Mouse (Mus musculus) neutrophil, adult 5-6 weeks (primary cell): ENCODE results near the gene Serpine2. TPM values are rescaled to one million over a fixed set of nuclear protein-coding genes. Genes with fewer than 3 reads are reported as not detected.

Experiments
- ATAC-seq: fragments of 151-379, 151-347 bp; 2 replicates; pipeline ENCODE4 v1.8.0; 2017; ENCODE audit warnings: mild to moderate bottlenecking, moderate TSS enrichment; ENCODE audit not compliant: insufficient number of reproducible peaks, poor library complexity, low FRiP score, severe bottlenecking; ENCODE audit errors: extremely low read depth
- total RNA-seq: library from RNA; stranded (forward); fragments of 200-1000 nt; gene quantifications from 2 replicates; pipeline ENCODE4 v1.2.3, GENCODE M21; 2017

The Serpine2 gene
- 1.4 and 3.7 TPM in 2 replicates for total RNA-seq

DNA sequence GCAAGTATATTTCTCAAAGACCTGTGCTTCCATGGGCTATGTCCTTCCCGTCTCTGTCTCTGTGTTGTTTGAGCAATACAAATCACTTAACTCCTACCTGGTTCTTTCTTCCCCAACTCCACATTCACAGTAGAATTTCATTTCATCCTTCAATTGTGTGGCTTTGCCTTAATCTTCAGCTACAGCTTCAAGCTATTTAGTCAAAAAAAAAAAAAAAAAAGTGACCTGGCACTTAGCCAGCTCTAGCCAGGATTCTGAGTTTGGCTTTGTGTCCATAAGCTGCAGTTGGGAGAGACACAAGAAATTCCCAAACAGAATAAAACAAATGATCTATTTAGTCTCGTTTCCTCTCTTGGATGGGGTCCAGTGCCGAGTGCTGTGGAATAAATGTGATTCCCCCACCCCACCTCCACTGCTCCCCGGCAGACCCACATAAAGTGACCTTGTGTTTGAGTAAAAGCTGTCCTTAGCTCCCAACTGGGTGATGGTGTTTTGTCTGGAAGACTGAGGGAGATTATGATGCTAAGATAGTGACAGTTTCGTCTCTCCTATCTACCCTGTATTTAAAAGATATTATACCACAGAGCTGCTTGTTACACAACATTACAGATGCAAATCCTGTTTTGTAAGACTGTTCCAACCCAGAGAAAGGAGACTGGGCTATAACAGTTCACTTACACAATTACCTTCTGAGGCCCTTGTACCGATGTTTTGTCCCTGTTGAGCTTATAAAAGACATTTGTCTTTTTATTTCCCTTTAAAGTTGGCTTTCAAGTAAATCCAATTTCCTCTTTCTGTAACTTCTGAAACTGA is at the start of gene Serpine2:
Gene Serpine2 (minus strand): TSS at position 51 of the 813 bp plus-strand sequence.
- ATAC-seq = no peak

DNA sequence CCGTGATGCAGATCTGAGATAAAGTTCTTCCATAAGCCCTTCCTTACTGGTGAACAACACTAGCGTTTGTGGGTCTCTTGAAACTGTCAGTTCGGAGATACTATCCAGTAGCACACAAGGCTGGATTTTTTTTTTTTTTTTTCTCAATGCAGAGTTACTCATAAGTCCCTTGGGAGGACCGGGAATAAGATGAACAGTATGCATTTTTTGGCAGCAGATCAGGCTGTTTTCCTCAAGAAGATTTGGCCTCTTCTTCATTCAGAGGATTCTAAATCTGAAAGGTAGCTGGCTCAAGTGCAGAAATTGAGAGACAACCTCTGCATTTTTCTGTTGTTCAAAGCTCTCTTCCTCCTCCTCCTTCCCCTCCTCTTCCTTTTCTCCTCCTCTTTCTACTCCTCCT is 46.8 kb upstream of the Serpine2 start:
- no peak for ATAC-seq

DNA sequence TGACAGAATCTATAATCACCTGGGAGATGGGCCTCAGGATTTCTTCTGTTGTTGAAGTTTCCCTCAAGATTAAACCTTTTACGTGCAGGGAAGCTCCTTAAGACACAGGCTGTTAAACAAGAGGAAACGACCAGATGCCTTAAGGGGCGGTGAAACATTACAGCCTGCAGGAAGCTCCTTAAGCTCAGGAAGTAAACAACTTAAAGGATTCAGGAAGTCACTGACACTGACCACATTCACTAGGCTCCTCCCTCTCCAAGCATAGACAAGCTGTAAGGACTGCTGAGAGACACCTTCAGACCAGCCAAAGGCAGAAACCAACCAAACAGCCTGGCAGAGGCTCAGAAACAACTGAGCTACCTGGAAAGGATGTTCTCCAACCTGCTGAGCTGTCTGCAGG is 44.3 kb upstream of the Serpine2 start:
- ATAC-seq = no peak

DNA sequence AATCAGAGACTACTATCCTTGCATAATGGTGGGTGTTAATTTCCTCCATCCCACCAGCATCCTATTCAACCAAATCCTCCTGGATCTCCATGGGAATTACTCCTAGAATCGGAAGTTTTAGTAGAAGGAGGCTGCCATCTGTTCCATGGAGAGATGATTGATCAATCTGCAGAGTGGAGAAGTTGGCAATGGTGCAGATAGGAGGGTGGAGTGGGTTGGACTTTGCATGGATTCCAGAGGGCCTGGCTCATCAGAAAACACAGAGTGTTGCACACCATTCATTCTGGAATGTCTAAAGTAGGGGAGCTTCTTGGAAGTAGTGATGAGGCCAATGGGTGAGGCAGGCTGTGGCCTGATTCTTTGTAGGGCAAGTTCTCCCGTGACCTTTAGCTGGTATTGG is 41.9 kb upstream of the Serpine2 start:
- ATAC-seq = no peak

DNA sequence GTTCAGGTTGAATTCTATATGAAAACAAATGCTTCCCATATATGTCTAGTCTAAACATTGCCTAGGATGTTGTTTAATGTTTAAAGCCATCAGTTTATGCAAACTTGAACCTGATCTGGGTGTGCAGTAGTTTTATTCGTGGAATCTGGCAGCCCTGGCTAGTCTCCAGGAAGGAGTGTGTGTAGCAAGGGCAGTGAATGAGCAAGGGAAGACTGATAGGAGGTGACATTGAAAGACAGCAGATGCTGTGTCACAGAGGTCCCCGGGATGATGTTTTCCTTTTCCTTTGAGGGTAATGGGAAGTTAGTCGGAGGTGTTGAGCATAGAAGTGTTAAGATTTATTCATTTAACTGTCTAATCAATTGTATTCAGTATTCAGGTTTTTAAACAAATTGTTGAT is 21.7 kb upstream of the Serpine2 start:
- ATAC-seq = no peak

DNA sequence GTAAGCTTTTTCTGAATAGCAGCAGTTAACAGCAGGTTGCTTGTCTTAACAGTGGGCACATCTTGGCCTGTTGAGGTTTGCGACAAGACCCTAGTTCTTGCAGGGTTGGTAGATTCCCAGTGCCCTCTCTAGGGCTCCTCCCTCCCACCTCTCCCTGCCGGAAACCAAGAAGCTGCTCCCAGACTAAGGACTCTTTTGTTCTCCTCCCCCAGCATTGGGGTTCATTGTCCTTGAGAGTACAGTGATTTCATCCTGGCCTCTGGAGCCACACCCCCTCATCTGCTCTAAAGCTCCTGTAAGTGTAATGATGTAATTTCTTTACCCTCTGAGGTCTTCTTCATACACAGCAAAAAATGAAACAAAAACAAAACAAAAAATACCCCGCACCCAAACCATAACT is 13.8 kb upstream of the Serpine2 start:
- no peak for ATAC-seq

DNA sequence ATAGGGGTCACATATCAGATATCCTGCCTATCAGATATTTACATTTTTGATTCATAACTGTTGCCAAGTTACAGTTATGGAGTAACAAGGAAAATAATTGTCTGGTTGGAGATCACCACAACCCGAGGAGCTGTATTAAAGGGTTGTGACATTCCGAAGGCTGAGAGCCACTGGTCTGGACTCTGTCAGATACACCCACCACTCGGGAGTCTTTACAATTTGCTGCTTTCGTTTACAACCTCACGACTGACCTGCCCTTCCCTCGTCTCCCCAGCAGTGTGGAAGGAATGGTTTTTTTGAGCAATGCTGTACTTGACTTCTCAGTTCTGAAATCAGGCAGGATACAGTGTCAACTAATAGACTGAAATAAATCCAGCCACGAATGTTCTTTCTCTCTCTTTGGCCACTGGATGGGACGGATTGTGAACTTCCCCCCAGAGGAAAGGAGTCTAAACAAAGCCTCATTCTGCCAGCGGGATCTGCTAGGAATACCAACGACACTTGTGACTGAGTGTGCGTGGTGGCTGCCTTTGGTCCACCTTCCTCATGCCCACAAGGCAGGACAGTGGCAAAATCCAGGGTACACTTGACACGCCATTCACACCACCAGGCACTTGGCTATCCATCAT is 455 bp downstream of the Serpine2 start:
- ATAC-seq = no peak

DNA sequence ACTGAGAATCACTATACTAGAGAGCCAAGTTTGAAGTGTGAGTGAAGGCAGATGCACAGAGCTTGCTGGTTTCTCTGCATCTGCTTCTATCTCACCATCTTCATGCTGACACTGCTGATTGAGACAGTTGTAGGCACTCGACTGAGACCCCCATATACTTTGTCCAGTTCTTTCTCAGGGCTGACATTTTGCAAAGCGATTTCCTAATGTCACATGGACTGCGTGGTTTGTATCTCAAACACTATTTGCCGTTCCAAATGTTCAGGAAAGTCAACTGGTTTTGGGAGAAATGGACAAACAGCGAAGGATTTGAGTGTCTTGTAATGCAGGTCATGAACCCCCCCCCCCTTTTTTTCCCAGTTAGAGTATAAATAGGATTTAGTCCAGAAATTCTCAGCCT is 1.0 kb downstream of the Serpine2 start:
- ATAC-seq = no peak

DNA sequence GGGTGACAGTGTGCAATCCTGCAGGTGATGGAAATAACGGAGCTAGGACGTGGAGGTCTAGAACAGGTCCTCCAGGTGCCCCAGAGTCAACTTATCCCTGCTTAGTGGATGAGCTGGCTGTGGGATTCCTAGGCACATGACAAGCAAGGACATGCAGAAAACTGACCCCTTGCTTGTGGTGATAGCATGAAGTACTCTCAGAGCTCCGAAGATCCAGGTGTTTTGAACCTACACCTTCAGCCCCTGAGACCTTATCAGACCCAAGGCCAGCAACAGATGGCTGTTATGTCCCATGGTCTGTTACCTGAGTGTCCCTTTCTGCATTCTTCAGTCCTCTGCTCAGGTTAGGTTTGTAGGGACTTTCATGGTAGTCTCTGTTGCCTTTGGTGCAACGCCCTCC is 2.0 kb downstream of the Serpine2 start:
- ATAC-seq = no peak

DNA sequence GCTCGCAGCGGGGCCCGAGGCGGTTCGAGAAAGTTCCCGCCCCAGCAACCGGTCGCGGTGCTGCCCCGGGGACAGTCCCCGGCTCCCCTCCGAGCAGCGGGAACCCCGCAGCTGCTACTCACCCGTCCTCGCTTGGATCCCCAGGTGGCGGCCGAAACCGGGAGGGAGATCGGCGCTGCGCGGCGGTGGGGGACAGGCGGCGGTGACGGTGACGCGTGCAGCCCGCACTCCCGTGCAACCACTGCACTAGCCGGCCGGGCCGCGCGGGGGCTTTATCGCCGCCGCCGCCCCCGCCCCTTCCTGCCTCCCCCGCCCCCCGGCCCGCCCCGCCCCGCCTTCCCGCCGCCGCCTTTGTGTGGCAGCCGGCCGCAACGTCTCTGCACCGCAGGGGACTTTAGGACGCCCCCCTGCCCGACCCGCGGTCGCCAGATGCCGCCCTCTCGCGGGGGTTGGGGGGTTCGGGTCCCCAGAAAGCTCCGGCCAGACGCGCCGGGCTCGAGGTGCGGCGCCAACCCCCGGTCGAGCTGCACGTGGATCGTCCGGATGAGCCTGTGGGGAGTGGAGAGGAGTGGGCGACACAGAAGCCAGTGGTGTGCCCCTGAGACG is 2.5 kb downstream of the Serpine2 start:
- no peak for ATAC-seq

DNA sequence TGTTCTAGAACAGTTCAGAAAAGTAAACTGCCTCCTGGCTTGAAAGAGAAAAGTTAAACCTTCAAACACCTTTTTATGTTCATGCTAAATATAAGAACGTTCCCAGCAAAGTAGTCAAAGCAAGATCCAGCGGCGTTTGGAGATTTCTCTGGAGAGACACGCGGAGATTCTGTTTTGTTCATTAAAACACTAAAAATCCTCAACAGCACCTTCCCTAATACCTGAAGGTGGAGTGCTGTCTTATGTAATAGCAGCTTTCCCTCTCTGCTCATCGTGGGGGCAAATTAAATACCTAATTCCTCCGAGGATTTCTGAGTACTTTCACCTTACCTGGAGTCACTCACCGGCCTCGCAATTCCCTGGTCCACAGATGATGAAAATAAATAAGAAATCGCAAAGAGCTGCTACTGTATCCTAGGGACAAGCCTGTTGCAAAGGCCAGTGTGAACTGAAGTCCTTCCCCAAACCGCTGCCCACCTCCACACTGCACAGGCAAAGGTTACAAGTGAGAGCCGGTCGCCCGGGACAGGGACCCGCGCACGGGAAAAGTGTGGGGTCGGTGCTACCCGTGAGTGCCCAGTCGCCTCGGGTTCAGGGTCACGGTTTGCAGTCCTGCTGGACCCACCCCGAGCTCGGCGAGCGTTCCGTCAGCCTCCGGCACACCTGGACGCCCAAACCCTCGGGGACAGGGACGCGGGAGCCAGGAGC is 3.1 kb downstream of the Serpine2 start:
- ATAC-seq = no peak

DNA sequence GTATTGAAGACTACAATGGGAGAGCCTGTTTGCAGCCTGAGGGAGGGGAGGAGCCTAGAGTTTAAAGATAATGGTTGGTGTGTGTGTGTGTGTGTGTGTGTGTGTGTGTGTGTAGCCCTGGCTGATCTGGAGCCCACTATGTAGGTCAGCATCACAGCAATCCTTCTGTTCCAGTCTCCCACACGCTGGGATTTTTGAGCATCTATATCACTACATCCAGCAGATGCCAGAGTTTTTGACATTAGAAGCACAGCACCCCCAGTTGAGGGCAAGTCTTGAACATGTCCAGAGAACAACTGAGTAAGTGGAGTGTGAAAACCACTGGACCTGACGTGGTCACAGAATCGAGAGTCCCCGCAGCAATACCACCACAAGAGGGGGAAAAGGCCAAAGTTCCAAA is 4.2 kb downstream of the Serpine2 start:
- no peak for ATAC-seq

DNA sequence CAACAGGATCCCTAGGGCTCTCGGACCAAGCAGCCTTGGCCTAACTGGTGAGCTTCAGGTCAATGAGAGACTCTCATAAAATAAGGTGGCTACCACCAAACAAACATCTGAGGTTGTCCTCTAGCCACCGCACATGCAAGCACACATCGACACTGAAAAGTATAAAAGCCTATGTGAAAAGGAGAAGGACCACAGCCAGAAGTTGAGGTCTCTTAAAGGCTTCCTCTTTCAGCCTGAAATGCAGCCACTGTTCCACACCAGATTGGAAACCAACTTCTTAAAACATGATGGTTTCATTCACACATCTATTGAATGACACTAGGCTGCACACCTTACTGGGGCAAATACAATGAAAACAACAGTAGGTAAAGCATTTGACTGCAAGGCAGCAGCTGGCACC is 7.5 kb downstream of the Serpine2 start:
- ATAC-seq = no peak

DNA sequence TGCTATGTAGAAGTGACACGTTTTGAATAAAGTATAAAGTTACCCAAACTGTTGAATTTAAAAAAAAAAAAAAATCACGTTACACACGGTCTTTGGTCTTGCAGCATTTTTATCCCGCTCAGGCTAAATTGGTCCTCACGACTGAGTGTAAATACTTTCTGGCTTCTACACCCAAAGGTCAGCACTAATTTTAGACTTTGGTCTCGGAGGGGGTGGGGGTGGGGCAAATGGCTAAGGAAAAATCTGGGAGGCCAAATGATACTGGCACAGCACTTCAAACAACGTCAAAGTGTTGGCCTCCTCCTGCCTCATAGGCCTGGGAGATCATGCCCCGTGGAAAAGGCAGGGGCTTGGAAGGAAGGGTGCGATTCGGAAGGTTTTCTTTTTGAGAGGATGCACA is 10.6 kb downstream of the Serpine2 start:
- no peak for ATAC-seq

DNA sequence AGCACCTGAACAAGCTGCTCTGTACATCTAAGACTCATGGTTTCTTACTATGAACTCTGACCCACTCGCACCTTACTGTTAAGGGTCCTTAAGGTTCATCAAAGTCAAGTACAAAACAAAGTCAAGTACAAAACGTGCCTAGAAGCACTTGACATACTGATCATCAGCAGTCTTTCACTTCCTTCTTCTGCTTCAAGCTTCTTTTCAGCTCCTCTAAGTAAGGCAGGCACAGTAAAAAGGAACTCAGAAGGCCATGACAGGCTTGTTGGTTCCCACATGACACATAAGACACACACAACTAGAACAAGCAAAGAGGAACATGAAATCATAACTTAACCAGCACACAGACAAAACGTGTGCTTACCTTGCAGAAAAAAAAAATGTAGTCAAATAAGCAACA is 12.3 kb downstream of the Serpine2 start:
- peak; percentile 52; the same call in 1 of the 2 replicates for ATAC-seq

DNA sequence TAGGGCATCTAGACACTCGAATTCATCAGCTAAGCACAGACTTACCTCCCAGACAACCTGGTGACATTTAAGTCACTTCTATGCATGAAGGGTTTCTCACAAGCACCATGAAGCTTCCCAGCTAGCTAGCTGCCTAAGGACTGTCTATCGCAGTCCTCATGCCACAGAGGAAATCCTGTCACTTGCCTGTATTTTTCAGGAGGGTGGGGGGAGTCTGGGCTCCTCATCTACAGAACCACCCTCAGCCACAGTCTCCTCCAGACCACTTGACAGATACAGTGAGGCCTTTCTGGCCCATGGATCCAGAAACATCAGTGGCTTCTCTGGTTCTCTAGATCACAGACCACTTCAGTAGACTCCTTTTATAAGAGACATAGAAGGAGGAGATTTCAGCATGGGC is 14.1 kb downstream of the Serpine2 start:
- ATAC-seq = no peak

DNA sequence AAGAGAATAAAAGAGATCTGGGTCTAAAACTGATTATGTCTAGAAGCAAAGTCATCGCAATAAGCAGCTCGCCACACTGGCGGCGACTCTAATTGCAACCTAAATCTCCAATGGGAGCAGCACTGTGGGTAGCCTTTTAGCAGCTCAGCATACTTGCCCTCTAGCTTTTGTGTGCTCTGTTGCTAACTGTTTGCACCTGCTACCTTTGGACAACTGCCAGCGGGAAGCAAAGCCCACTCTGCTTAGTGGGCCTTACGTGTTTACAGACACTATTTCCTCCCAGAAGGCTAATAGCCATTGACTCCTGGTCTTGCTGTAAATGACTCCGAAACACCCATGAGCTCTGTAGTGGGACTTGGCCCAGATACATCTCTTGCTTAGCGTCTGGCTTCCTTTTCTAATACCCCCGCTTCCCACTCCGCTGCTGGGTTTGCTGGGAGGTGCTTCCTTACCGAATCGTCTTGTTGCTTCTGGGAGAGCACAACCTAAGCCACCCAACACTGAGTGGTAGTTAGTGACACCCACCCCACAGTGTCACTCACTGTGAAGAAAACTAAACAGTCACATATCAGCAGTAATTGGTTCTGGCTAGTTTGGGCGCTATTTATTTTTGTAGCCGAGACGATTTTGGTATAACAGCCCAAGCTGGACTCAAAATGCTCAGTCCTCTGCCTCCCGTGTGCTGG is 28.1 kb downstream of the Serpine2 start:
- no peak for ATAC-seq

DNA sequence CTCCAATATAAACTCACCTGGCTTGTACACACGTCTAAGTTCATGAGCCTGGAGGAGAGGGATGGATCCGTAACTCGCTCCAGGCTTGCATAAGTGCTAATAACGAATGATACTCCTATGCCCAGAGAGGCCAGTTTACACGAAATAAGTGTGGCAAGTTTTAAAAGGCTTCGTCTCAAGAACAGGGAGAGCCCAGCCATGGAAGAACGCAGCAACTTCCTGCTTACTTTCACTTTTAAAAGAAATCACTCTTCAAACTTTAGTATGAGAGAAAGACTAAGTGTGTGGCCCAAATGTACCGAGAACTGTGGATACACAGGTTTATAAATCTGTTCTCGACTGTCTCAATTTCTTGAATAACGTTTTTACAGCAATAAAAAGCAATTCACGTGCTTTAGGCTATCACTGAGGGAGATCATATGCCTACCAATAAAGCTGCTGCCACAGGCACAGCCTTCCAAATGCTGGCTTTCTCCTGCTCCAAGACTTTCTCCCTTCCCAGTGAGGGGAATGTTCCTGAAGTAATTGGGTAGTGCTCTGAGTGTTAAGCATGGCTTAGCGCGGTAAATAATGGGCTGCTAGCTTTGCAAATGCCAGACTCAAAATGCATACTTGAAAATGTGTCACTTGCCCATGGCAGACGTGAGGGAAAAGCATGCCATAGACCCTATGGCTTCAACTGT is 36.9 kb downstream of the Serpine2 start:
- ATAC-seq = no peak
